Mouse (Mus musculus): ENCODE data around the gene Gm20219.
"Not testable (repeated sequence)": the region's sequence is repeated elsewhere in the genome, so short reads cannot be mapped to it uniquely, and the experiment has no call there.

Gene Gm20219

GRCm38 (mm10) chr17:56515690-56516410 lies 38.3 kb downstream of the Gm20219 start:
- no peak for ATAC-seq (ENCODE audit: insufficient number of reproducible peaks, low FRiP score, low TSS enrichment)

GRCm38 (mm10) chr17:56514916-56515315 lies 39.3 kb downstream of the Gm20219 start:
- ATAC-seq (ENCODE audit: insufficient number of reproducible peaks, low FRiP score, low TSS enrichment) = no peak

GRCm38 (mm10) chr17:56514330-56514729 lies 39.9 kb downstream of the Gm20219 start:
- ATAC-seq (ENCODE audit: insufficient number of reproducible peaks, low FRiP score, low TSS enrichment) = no peak

GRCm38 (mm10) chr17:56512310-56512709 lies 41.9 kb downstream of the Gm20219 start, which contains the start of gene Znrf4:
Znrf4 (minus strand) TSS chr17:56512431.
- ATAC-seq (ENCODE audit: insufficient number of reproducible peaks, low FRiP score, low TSS enrichment) = no peak

- no peak for ATAC-seq (ENCODE audit: insufficient number of reproducible peaks, low FRiP score, low TSS enrichment)
These were observed 42.5 kb downstream of the Gm20219 start for GRCm38 (mm10) chr17:56511707-56512090.

- ATAC-seq (ENCODE audit: insufficient number of reproducible peaks, low FRiP score, low TSS enrichment) = no peak
These were observed 43.0 kb downstream of the Gm20219 start for GRCm38 (mm10) chr17:56510970-56511706.

GRCm38 (mm10) chr17:56510473-56510969 lies 43.7 kb downstream of the Gm20219 start:
- ATAC-seq (ENCODE audit: insufficient number of reproducible peaks, low FRiP score, low TSS enrichment) = no peak

- no peak for ATAC-seq (ENCODE audit: insufficient number of reproducible peaks, low FRiP score, low TSS enrichment)
These were observed 44.3 kb downstream of the Gm20219 start for GRCm38 (mm10) chr17:56509707-56510472.

- ATAC-seq (ENCODE audit: insufficient number of reproducible peaks, low FRiP score, low TSS enrichment) = no peak
These were observed 45.1 kb downstream of the Gm20219 start for GRCm38 (mm10) chr17:56509021-56509640.

GRCm38 (mm10) chr17:56507161-56508068 lies 46.8 kb downstream of the Gm20219 start:
- ATAC-seq (ENCODE audit: insufficient number of reproducible peaks, low FRiP score, low TSS enrichment) = peak; percentile 96

- no peak for ATAC-seq (ENCODE audit: insufficient number of reproducible peaks, low FRiP score, low TSS enrichment)
These were observed 47.6 kb downstream of the Gm20219 start for GRCm38 (mm10) chr17:56506417-56507065.

- no peak for ATAC-seq (ENCODE audit: insufficient number of reproducible peaks, low FRiP score, low TSS enrichment)
These were observed 48.8 kb downstream of the Gm20219 start for GRCm38 (mm10) chr17:56505401-56505800.

GRCm38 (mm10) chr17:56502526-56502925 lies 51.7 kb downstream of the Gm20219 start:
- ATAC-seq (ENCODE audit: insufficient number of reproducible peaks, low FRiP score, low TSS enrichment) = peak; percentile 36; the same call in 1 of the 2 replicates

- ATAC-seq (ENCODE audit: insufficient number of reproducible peaks, low FRiP score, low TSS enrichment) = not testable (repeated sequence)
These were observed 52.4 kb downstream of the Gm20219 start for GRCm38 (mm10) chr17:56501635-56502400.
